ENCODE assay signal across 15 mouse cellular contexts in the genomic region with DNA sequence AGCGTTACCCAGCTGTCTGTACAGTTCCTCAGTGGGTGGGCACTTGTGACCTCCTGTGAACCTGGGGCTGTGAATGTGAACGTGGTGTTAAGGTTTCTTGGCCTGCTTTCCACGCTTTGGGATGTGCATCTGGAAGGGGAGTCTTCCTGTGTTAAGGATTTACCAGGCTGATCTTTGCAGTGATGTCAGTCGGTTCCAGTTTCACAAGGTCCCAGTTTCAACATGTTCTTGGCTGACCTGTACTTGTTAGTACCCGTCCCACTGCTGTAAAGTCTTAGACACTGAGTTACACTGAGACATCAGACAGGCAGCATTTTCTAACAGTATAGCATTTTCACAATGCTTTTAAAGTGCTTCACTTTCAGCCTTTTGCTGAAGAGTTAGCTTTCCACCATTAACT. TPM values are rescaled to one million over a fixed set of nuclear protein-coding genes. Genes with fewer than 3 reads are reported as not detected.
A peak's percentile ranks its signal among the peaks of the same experiment; 100 is the strongest.
DNase-seq lines count a peak whose midpoint lies in the region.
"Had no signal": no experiment of that assay in that cellular context is flagged by ENCODE, and none has a peak within 500 bp of the region (broad histone marks: within the 10 kb centered on the region; RNA-seq: fewer than 3 reads in every experiment).

No protein-coding gene starts in this region.

- DNase-seq in gastrocnemius, adult 18-20 months (ENCODE audit: low spot score): peak; percentile 14
- no peak for DNase-seq in gastrocnemius, postnatal 4 days (ENCODE audit: low spot score in 2 of 2)
- DNase-seq in lung, postnatal 10 days: peak; percentile 27
- DNase-seq in lung, postnatal 25 days (ENCODE audit: low spot score): no peak
- DNase-seq in adipocyte (ENCODE audit: low spot score): peak; percentile 32
- DNase-seq in gonadal fat pad, adult 2 months (ENCODE audit: low read depth): peak; percentile 82
- no peak for DNase-seq in Muller cell, postnatal 12 days (ENCODE audit: inconsistent ontology term)
- DNase-seq: adrenal gland, adult 8-10 months; cerebellum, adult 11 months; cerebellum, adult 8-10 months; cerebellum, postnatal 14 days; embryo, embryonic 11 days; gastrocnemius, postnatal 36 days; heart, adult 2 months; heart, postnatal 14 days had no signal

RNA-seq across cellular contexts. Expression of a gene that starts 12.6 kb away (rescaled TPM):
- under 1 TPM in 1 of 2 experiments, not detected in 1; 0.28 TPM for total RNA-seq in gastrocnemius, adult 18-20 months (2021)
- total RNA-seq in gastrocnemius, postnatal 4 days (2021): 1 to 10 TPM; 3.3 to 3.8 TPM
- 13.7 and 14.9 TPM in 2 replicates for polyA plus RNA-seq in gonadal fat pad, adult 2 months (2012; rRNA removed)

Comparison
In these comparisons a context has a peak if more than half of its experiments do, and no peak if none do; other contexts are left out.
1. DNase-seq: peak in gastrocnemius, adult 18-20 months (single experiment), lung, postnatal 10 days (single experiment), adipocyte (single experiment) and gonadal fat pad, adult 2 months (single experiment); none in gastrocnemius, postnatal 4 days (0 of 2), lung, postnatal 25 days (single experiment) and Muller cell, postnatal 12 days (single experiment).